Mouse (Mus musculus): Measurements from ENCODE around the gene Tmem217. TPM values are rescaled to one million over a fixed set of nuclear protein-coding genes. Genes with fewer than 3 reads are reported as not detected.
A peak's percentile ranks its signal among the peaks of the same experiment; 100 is the strongest.

Tmem217 gene
- total and polyA plus RNA-seq, 3 experiments, result 2.5 to 4.5 TPM; not detected in 1

DNA sequence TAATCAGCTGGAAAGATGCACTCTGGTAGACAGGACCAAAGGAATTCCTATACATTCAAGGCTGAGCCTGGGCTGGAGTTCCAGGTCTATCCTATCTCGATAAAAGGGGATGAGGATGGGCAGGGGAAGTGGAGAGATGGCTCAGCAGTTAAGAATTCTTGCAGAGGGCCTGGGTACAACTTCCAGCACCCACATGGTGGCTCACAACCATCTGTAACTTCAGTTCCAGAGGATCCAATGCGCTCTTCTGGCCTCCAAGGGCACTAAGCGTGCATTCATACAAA is 55.2 kb downstream of the Tmem217 start:
- Histone ChIP-seq H3K9me3 (replicated peaks; ENCODE audit: insufficient read depth, low read length) (no peaks in the 10 kb centered on the region), H3K4me1 (ENCODE audit: control insufficient read depth in 1 of 2, insufficient read depth in 2 of 2, low read length in 2 of 2) (peaks cover 4 to 48% of the 10 kb centered on the region in 2 experiments; a peak in 3 of 4 replicates), H3K4me3 (ENCODE audit: control insufficient read depth in 1 of 2, insufficient read depth in 1 of 2, low read depth in 2 of 2, low read length in 2 of 2) (no peak overlapping the region), H3K79me2 (ENCODE audit: control insufficient read depth, insufficient read depth, low read length, poor library complexity) (peaks cover 13% of the 10 kb centered on the region), H3K27me3 (ENCODE audit: control insufficient read depth in 1 of 2, insufficient read depth in 2 of 2, low read length in 2 of 2) (no peaks in the 10 kb centered on the region), H3K36me3 (ENCODE audit: control insufficient read depth in 1 of 2, insufficient read depth in 2 of 2, low read length in 2 of 2) (peaks cover 0 to 55% of the 10 kb centered on the region in 2 experiments; a peak in 2 of 4 replicates), H3K27ac (ENCODE audit: control insufficient read depth, low read depth, low read length) (peak overlapping the region; percentile 72; the same call in 1 of the 2 replicates), H3K9ac (ENCODE audit: control insufficient read depth, low read depth, low read length, poor library complexity, severe bottlenecking) (0 out of 2 replicates have a peak overlapping the region, but pooled peaks have one; percentile 6)
- no peak for DNase-seq (ENCODE audit: low read depth, low spot score)
- TF ChIP-seq TBP (IDR thresholded peaks at IDR 0.05; ENCODE audit: low read depth, low read length) (no peak), ZC3H11A (IDR thresholded peaks at IDR 0.05; ENCODE audit: low read depth, low read length) (no peak), CTCF (IDR thresholded peaks at IDR 0.05 in 2 of 3, conservative IDR thresholded peaks at IDR 0.05 in 1 of 3; ENCODE audit: control insufficient read depth in 1 of 3, insufficient read depth in 1 of 3, low read depth in 2 of 3, low read length in 3 of 3, poor library complexity in 1 of 3, severe bottlenecking in 1 of 3) (no peak), UBTF (IDR thresholded peaks at IDR 0.05; ENCODE audit: borderline replicate concordance, insufficient read depth, low read depth, low read length) (no peak), ZMIZ1 (IDR thresholded peaks at IDR 0.05; ENCODE audit: low read depth, low read length) (no peak), JUND (IDR thresholded peaks at IDR 0.05; ENCODE audit: low read depth, low read length) (no peak)

DNA sequence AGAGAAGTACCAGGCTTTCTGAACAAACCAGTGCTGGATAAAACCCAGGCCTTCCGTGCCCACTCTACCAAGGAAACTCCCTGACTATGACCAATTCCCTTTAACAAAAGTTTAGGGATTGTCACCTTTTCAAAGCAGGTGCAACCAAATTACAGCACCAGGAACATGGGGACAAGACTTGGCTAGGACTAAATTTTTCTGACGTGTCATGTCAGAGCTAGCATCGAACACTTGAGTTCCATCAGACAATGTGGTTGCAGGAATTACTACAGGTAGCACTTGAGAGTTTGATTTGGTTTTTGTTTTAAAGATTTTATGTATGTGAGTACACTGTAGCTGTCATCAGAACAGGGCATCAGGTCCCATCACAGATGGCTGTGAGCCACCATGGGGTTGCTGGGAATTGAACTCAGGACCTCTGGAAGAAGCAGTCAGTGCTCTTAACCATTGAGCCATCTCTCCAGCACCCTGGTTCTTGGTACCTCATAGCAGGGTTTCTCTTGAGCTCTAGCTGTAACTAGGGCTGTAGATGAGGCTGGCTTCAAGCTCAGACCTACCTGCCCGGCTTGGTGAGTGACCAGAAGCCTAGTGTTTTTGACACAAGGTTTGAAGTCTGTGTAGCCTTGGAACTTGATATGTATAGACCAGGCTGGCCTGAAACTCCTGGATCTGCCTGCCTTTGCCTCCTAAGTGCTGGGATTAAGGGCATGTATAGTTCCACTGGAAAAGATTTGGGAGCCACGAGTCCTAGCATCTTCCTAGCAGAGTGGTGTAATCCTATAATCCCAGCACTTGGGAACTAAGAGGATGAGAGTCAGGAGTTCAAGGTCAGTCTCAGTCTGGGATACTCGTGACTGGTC is 55.7 kb downstream of the Tmem217 start:
- peak; percentile 64 for TF ChIP-seq TBP (IDR thresholded peaks at IDR 0.05; ENCODE audit: low read depth, low read length)
- no peak for TF ChIP-seq MYB (IDR thresholded peaks at IDR 0.05; ENCODE audit: low read depth, low read length)
- peaks cover 19% of the 10 kb centered on the region for H3K79me2 ChIP-seq (ENCODE audit: control insufficient read depth, insufficient read depth, low read length, poor library complexity)
- no peaks in the 10 kb centered on the region for H3K9me3 ChIP-seq (replicated peaks; ENCODE audit: insufficient read depth, low read length)
- no peak overlapping the region for H3K9ac ChIP-seq (ENCODE audit: control insufficient read depth, low read depth, low read length, poor library complexity, severe bottlenecking)
- no peak for DNase-seq (ENCODE audit: low read depth, low spot score)
- no peak overlapping the region for H3K4me3 ChIP-seq (ENCODE audit: control insufficient read depth in 1 of 2, insufficient read depth in 1 of 2, low read depth in 2 of 2, low read length in 2 of 2)
- H3K36me3 ChIP-seq (ENCODE audit: control insufficient read depth in 1 of 2, insufficient read depth in 2 of 2, low read length in 2 of 2), result peaks cover 0 to 49% of the 10 kb centered on the region in 2 experiments; a peak in 2 of 4 replicates
- H3K4me1 ChIP-seq (ENCODE audit: control insufficient read depth in 1 of 2, insufficient read depth in 2 of 2, low read length in 2 of 2), result peaks cover 4 to 43% of the 10 kb centered on the region in 2 experiments; a peak in 3 of 4 replicates
- peak overlapping the region; percentile 72; the same call in 1 of the 2 replicates for H3K27ac ChIP-seq (ENCODE audit: control insufficient read depth, low read depth, low read length)
- no peaks in the 10 kb centered on the region for H3K27me3 ChIP-seq (ENCODE audit: control insufficient read depth in 1 of 2, insufficient read depth in 2 of 2, low read length in 2 of 2)

DNA sequence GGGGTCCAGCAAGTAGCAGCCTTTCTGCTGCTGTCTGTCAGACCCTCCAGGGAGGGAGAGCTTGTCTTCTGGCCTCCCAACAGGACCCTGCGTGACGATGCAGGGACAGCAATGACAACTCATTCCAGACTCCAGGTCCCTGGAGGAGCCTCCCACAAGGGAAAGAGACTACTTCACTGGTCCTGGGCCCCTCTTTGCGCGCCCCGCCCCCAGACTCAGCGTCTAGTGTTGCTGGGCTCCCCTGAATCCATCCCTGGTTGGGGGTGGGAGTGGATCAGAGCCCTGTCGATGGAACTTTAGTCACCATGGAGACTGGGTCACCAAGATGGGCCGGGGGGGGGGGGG is 57.5 kb downstream of the Tmem217 start:
- no peak overlapping the region for H3K4me3 ChIP-seq (ENCODE audit: control insufficient read depth in 1 of 2, insufficient read depth in 1 of 2, low read depth in 2 of 2, low read length in 2 of 2)
- H3K9ac ChIP-seq (ENCODE audit: control insufficient read depth, low read depth, low read length, poor library complexity, severe bottlenecking), result no peak overlapping the region
- no peaks in the 10 kb centered on the region for H3K27me3 ChIP-seq (ENCODE audit: control insufficient read depth in 1 of 2, insufficient read depth in 2 of 2, low read length in 2 of 2)
- H3K79me2 ChIP-seq (ENCODE audit: control insufficient read depth, insufficient read depth, low read length, poor library complexity), result peaks cover 29% of the 10 kb centered on the region
- no peak overlapping the region for H3K27ac ChIP-seq (ENCODE audit: control insufficient read depth, low read depth, low read length)
- H3K9me3 ChIP-seq (replicated peaks; ENCODE audit: insufficient read depth, low read length), result no peaks in the 10 kb centered on the region
- peaks cover 4 to 30% of the 10 kb centered on the region in 2 experiments; a peak in 3 of 4 replicates for H3K4me1 ChIP-seq (ENCODE audit: control insufficient read depth in 1 of 2, insufficient read depth in 2 of 2, low read length in 2 of 2)
- no peak for DNase-seq (ENCODE audit: low read depth, low spot score)
- peaks cover 0 to 35% of the 10 kb centered on the region in 2 experiments; a peak in 2 of 4 replicates for H3K36me3 ChIP-seq (ENCODE audit: control insufficient read depth in 1 of 2, insufficient read depth in 2 of 2, low read length in 2 of 2)
- TF ChIP-seq MYC (IDR thresholded peaks at IDR 0.05; ENCODE audit: low read depth, low read length) (no peak), MAX (IDR thresholded peaks at IDR 0.05; ENCODE audit: low read length) (no peak), MXI1 (IDR thresholded peaks at IDR 0.05; ENCODE audit: low read depth, low read length) (no peak), KAT2A (conservative IDR thresholded peaks at IDR 0.05; ENCODE audit: low read depth, low read length) (no peak), TCF12 (IDR thresholded peaks at IDR 0.05; ENCODE audit: low read depth, low read length) (no peak), CHD1 (IDR thresholded peaks at IDR 0.05; ENCODE audit: low read depth, low read length) (no peak), CHD2 (IDR thresholded peaks at IDR 0.05; ENCODE audit: low read length) (no peak), MYB (IDR thresholded peaks at IDR 0.05; ENCODE audit: low read depth, low read length) (no peak), TAL1 (IDR thresholded peaks at IDR 0.05; ENCODE audit: low read length) (no peak), RCOR1 (IDR thresholded peaks at IDR 0.05; ENCODE audit: low read depth, low read length) (no peak), ETS1 (IDR thresholded peaks at IDR 0.05; ENCODE audit: low read depth, low read length) (no peak)
